ENCODE assay signal across 9 mouse cellular contexts in genomic region chr13:10360777-10361176, GRCm38 (mm10). TPM values are rescaled to one million over a fixed set of nuclear protein-coding genes. Genes with fewer than 3 reads are reported as not detected.
DNase-seq lines count a peak whose midpoint lies in the region; ATAC-seq and TF ChIP-seq lines count a peak whose summit lies in the region.
"Had no signal": no experiment of that assay in that cellular context is flagged by ENCODE, and none has a peak within 500 bp of the region (broad histone marks: within the 10 kb centered on the region; RNA-seq: fewer than 3 reads in every experiment).

Gene Chrm3 (minus strand): TSS chr13:10360847.

- 2% methylated on average over 18 of the region's 18 CpGs for WGBS in hindbrain, embryonic 13.5 days
- WGBS in lung, embryonic 15.5 days: 1% methylated on average over 18 of the region's 18 CpGs

- H3K27ac ChIP-seq in hindbrain, embryonic 13.5 days: peak within 1 kb of the TSS; percentile 35
- no peak within 1 kb of the TSS for H3K27ac ChIP-seq in lung, embryonic 15.5 days

- peak; percentile 75 to 80 for DNase-seq in cerebellum, postnatal 25 days
- peak; percentile 80 to 84 for DNase-seq in frontal cortex, postnatal 36 days (ENCODE audit: low spot score in 2 of 2)
- peak; percentile 57 to 59 for DNase-seq in layer of hippocampus, postnatal 25 days (ENCODE audit: extremely low spot score in 1 of 2, low spot score in 1 of 2)
- DNase-seq in ovary, postnatal 14 days (ENCODE audit: low spot score): peak; percentile 34

- H3K36me3 ChIP-seq in E14TG2a.4 (ENCODE audit: insufficient read depth, low read length): no peaks in the 10 kb centered on the region
- H3K36me3 ChIP-seq in hindbrain, embryonic 13.5 days: no peaks in the 10 kb centered on the region
- no peaks in the 10 kb centered on the region for H3K36me3 ChIP-seq in lung, embryonic 15.5 days

- H3K9ac ChIP-seq in hindbrain, embryonic 13.5 days: peak within 1 kb of the TSS; percentile 79
- peak within 1 kb of the TSS; percentile 27 for H3K9ac ChIP-seq in lung, embryonic 15.5 days

- H3K9me3 ChIP-seq in E14TG2a.4 (ENCODE audit: low read length): no peaks in the 10 kb centered on the region
- H3K9me3 ChIP-seq in hindbrain, embryonic 13.5 days: no peaks in the 10 kb centered on the region
- no peaks in the 10 kb centered on the region for H3K9me3 ChIP-seq in lung, embryonic 15.5 days

- H3K4me3 ChIP-seq in E14TG2a.4 (replicated peaks; ENCODE audit: low read length): peak within 1 kb of the TSS; percentile 74
- H3K4me3 ChIP-seq in hindbrain, embryonic 13.5 days: peak within 1 kb of the TSS; percentile 68
- peak within 1 kb of the TSS; percentile 53 for H3K4me3 ChIP-seq in lung, embryonic 15.5 days

- no peak for TF ChIP-seq CTCF in E14TG2a.4 (conservative IDR thresholded peaks at IDR 0.05; ENCODE audit: low read length)

- ATAC-seq in hindbrain, embryonic 13.5 days (ENCODE audit: low FRiP score): peak; percentile 91
- ATAC-seq in lung, embryonic 15.5 days (ENCODE audit: borderline replicate concordance, extremely low read depth, low FRiP score, low TSS enrichment): peak; percentile 82; the same call in 1 of the 2 replicates
- ATAC-seq in activated CD4-positive, CD25-positive, alpha-beta regulatory T cell, adult 4 months: no peak

- H3K4me1 ChIP-seq in E14TG2a.4 (replicated peaks; ENCODE audit: low read depth, low read length): peaks cover 16% of the 10 kb centered on the region
- H3K4me1 ChIP-seq in hindbrain, embryonic 13.5 days (replicated peaks): peaks cover 18% of the 10 kb centered on the region
- H3K4me1 ChIP-seq in lung, embryonic 15.5 days: peaks cover 9% of the 10 kb centered on the region

- H3K27me3 ChIP-seq in E14TG2a.4 (ENCODE audit: insufficient read depth, low read length): peaks cover 49% of the 10 kb centered on the region
- peaks cover 34% of the 10 kb centered on the region for H3K27me3 ChIP-seq in hindbrain, embryonic 13.5 days
- H3K27me3 ChIP-seq in lung, embryonic 15.5 days: peaks cover 36% of the 10 kb centered on the region
- H3K27me3 ChIP-seq: CH12.LX had no signal

- peak within 1 kb of the TSS; percentile 97 for H3K4me2 ChIP-seq in hindbrain, embryonic 13.5 days
- peak within 1 kb of the TSS; percentile 96 for H3K4me2 ChIP-seq in lung, embryonic 15.5 days

RNA-seq across cellular contexts. Expression of gene Chrm3, which starts in this region (rescaled TPM):
- polyA plus RNA-seq in hindbrain, embryonic 13.5 days (2015; fragmentation: Nextera tagmentation; extraction: Ambion mirVana): 2.0 and 2.4 TPM in 2 replicates
- total RNA-seq in layer of hippocampus, postnatal 25 days (2021): 10 to 100 TPM; 48.3 to 50.2 TPM
- 0.55 and 0.83 TPM in 2 replicates for polyA plus RNA-seq in lung, embryonic 15.5 days (2015; fragmentation: Nextera tagmentation; extraction: Ambion mirVana)
- under 1 TPM; 0.11 to 0.20 TPM for polyA plus RNA-seq in activated CD4-positive, CD25-positive, alpha-beta regulatory T cell, adult 4 months (2017; shearing (Covaris generic))
- total RNA-seq: CH12.LX had no signal

Comparison
In these comparisons a context has a peak if more than half of its experiments do, and no peak if none do; other contexts are left out.
1. Peak in ATAC-seq, H3K4me3 ChIP-seq, H3K9ac ChIP-seq and H3K4me2 ChIP-seq in lung, embryonic 15.5 days; RNA of the gene not detected or under 1 TPM.